Mouse (Mus musculus): ENCODE measurements around the gene Camta1.

Camta1 gene

DNA sequence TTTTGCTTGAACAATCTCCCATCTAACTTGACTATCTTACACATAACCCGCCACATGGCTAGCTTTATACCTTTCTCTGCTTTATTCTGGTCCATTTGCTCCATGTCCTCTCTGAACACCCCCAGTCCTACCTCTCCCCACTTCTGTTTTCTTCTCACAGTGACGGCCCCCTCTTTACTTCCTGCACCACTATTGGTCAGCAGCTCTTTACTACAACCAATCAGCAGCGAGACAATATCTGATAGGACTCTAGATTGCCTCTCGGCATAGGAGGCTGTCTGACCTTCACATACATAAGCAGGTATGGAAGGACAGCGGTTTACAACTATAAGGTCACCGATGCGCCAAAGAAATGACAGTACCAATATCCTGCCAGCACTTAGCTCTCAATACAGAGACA lies 825.2 kb downstream of the Camta1 start:
- TF ChIP-seq GATA4 (IDR thresholded peaks at IDR 0.05; ENCODE audit: insufficient replicate concordance, low read length): no peak

DNA sequence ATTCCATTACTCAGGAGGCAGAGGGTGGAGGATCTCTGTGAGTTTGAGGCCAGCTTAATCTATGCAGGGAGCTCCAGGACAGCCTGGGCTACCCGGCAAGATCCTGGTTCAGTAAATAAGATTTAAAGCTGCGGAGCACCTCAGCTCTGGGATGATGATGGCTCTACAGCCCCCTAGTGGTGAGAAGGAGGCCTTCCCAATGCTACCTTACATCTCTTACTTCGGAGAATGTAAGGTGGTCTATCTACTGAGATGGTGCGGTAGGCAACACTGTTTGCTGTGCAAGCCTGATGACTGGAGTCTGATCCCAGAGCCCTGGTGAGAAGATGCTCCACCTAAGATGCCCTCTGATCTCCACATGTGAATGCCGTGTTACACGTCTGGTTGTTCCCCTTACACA lies 834.7 kb downstream of the Camta1 start:
- TF ChIP-seq GATA4 (IDR thresholded peaks at IDR 0.05; ENCODE audit: insufficient replicate concordance, low read length): no peak

DNA sequence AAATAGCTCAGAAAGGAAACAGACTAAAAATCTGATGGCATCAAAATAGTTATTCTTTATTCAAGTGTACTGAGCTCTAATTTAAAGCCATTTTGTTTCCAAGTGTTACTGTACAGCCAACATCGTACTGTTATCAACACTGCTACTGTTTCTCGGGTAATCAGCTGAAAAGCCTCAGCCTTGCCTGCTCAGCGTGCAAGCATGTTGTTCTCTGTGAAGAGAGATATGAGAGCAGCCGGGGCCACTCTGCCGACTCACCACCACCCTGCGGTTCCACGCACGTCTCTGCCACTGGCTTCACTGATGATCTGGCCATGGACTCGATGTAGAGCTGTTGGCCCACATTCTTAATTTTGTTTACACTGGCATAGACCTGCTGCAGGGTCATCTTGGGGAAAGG lies 837.5 kb downstream of the Camta1 start:
- no peak for TF ChIP-seq GATA4 (IDR thresholded peaks at IDR 0.05; ENCODE audit: insufficient replicate concordance, low read length)

DNA sequence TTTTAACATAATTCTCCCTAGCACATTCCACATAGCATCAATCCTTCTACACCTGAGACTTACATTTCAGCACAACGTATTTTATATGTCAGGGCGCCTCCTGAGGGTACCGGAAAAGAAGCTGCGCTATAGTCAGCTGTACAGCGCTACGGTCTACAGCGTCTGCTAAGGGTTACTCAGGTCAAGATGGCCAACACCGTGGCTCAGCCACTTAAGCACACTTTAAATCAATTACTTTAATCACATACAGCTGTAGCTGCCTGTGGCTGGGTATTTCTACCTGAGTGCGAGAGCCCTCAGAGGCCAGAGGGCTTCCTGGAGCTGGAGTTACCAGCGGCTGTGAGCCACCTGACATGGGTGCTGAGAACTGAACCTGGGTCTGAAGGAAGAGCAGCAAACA lies 845.7 kb downstream of the Camta1 start:
- no peak for TF ChIP-seq GATA4 (IDR thresholded peaks at IDR 0.05; ENCODE audit: insufficient replicate concordance, low read length)

DNA sequence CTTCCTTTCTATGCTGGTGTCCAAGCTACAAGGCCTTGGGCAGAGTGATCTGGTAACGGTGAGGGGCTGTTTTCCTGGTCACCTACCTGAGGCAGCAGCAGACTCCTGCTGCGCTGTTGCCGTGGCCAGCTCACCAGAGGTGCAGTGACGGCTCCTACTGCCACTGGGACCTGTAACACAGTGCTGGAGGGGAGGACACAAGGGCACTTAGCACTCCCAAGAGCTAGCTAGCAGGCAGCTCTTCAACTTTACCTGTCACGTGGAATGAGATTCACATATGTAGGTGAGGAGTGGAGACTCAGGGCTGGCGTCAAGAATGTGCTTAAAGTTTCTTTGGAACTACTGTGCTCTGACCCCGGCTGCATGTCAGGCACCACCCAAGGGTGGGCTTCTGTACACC lies 851.4 kb downstream of the Camta1 start:
- no peak for TF ChIP-seq GATA4 (IDR thresholded peaks at IDR 0.05; ENCODE audit: insufficient replicate concordance, low read length)

DNA sequence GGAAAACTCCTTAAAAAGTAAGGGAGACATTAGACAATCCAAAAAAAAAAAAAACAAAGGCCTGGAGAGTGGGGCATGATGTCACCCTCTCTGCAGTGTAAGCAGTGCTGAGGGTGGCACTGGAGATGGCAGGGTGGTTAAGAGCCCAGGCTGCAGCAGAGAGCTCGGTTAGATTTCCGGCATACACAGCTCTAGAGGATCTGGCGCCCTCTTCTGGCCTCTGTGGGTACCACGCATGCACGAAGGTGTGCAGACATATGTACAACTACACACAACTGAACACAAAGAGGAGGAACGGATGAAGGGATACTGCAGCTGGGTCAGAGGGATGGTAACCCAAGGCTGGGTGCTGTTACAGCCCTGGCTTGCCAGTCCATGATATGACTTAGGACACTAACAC lies 854.7 kb downstream of the Camta1 start:
- TF ChIP-seq GATA4 (IDR thresholded peaks at IDR 0.05; ENCODE audit: insufficient replicate concordance, low read length): no peak

DNA sequence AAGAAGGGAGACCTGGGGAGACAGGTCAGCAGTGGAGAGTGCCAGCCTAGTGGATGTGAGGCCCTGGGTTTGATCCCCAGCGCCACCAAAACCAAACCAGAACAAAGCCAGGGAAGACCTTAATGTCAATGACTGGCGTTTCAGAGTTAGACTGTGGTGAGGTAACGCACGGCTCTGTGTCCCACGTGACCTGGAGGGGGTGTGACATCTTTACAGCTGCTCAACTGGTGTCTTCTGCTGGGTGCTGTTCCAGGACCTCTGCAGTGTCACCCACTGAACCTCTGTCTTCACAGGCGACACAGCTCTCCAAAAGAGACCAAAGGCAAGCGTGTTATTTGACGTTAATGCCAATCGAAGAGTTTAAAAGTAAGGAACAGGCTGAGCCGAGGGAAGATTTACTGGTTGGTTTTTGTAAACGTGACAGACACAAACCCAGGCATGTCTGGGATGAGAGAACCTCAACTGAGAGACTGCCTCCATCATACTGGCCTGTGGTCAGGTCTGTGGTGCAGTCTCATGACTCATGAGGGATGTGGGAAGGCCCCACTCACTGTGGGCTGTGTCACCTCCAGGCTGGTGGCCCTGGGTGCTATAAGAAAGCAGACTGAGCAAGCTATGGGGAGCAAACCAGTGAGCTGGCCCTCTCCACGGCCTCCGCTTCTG lies 855.9 kb downstream of the Camta1 start:
- TF ChIP-seq GATA4 (IDR thresholded peaks at IDR 0.05; ENCODE audit: insufficient replicate concordance, low read length): no peak

DNA sequence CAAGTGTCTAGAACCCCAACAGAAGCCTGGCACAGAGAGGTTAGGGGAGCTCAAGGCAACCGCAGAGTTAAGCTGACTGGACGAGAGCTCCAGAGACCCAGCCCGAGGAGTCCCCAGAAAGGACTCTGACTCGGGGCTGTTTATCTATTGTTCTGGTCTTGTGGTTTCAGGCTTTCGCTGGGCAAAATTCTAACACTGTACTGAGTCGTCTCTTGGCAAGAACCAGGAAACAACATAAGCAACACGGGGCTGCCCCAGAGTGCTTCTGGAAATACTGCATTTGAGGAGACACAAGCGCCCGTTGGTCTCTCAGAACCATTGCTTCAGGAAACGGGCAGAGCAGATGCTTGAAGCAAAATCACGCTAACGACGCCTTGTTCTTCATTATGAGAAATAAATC lies 860.3 kb downstream of the Camta1 start:
- no peak for TF ChIP-seq GATA4 (IDR thresholded peaks at IDR 0.05; ENCODE audit: insufficient replicate concordance, low read length)

DNA sequence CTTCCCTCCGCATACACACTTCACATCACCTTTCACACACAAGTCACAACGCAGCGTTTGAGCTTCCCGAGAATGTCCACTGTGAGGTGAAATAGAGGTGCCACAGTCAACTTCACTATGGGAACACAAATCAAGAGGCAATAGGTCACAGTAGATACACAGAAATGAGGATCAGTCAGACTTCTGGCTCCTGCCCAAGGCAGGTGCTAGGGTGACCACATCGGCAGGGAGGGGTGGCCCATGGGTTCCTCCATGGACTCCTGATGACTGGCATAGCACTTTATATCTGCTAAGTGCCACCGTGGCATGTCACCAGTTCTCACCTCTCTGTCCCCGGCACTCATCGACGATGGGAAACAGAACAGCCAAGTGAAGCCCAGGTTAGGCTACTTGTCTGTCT lies 863.0 kb downstream of the Camta1 start:
- TF ChIP-seq GATA4 (IDR thresholded peaks at IDR 0.05; ENCODE audit: insufficient replicate concordance, low read length): no peak

DNA sequence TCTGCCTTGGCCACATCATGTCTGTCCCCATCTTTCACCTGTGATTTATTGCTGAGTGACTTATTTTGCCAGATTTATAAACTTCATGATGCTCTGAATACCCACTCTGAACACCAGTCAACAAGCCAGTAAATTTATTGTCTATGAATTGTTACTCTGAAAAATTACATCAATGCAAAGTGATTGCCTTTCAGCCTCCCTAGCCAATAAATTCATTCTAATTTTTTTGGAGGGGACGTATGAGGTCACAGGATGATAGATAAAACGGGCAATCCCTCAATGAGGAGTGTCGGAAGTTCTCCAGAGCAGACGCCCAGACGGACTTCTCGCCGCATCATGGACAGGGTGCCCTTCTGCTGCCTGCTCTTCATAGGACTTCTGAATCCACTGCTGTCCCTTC lies 864.9 kb downstream of the Camta1 start, which contains the start of gene Uts2:
Gene Uts2 (plus strand): TSS at position 301 of the 400 bp plus-strand sequence.
- no peak for TF ChIP-seq GATA4 (IDR thresholded peaks at IDR 0.05; ENCODE audit: insufficient replicate concordance, low read length)

DNA sequence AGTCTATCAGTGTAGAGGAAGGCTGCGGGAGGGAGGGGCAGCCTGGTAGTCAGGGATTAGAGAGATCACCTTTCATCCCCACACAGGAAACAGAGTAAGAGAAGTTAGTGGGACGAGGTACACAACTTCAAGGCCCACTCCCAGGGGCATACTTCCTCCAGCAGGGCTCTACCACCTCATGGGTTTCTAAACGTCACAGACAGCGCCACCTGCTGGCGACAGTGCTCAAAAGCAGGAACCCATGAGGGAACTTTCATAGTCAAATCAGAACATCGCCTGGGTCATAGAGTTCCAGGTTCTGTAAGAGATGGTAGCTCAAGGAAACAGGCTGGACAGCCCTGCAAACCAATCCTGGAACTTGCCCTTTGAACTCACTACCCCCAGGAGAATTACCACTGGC lies 871.5 kb downstream of the Camta1 start:
- no peak for TF ChIP-seq GATA4 (IDR thresholded peaks at IDR 0.05; ENCODE audit: insufficient replicate concordance, low read length)

DNA sequence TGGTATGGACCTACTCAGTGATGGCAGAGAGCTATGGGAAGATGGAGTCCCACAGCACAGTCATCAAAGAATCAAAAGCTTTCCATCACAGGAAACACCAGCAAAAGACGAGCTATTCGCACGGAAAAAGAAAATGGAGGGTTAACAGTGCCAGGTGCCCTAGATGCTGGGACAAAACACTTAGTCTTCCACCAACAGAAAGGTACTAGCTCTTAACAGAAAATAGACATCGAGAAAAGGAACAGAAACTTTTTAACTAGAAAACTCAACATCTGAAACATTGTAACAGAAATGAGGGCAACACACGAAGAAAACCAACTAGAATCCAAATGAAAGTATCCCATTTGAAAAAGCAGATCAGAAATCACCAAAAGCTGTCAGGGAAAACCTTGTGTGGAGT lies 881.5 kb downstream of the Camta1 start:
- TF ChIP-seq GATA4 (IDR thresholded peaks at IDR 0.05; ENCODE audit: insufficient replicate concordance, low read length): no peak

DNA sequence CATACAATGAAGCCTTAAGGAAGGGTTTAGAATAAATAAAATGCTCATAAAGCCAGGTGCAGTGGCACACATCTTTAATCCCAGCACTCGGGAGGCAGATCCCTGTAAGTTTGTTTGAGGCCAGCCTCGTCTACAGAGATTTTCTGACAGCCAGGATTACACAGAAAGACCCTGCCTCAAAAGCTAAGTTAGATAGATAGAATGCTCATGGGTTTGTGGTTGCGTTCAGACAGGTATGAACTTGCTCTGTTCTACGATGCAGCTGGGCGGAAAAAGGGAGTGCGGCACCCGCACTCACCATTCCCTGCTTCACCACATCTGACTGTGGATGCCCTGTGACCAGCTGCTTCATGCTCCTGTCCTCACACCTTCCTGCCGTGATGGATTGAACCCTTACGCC lies 882.2 kb downstream of the Camta1 start:
- no peak for TF ChIP-seq GATA4 (IDR thresholded peaks at IDR 0.05; ENCODE audit: insufficient replicate concordance, low read length)

DNA sequence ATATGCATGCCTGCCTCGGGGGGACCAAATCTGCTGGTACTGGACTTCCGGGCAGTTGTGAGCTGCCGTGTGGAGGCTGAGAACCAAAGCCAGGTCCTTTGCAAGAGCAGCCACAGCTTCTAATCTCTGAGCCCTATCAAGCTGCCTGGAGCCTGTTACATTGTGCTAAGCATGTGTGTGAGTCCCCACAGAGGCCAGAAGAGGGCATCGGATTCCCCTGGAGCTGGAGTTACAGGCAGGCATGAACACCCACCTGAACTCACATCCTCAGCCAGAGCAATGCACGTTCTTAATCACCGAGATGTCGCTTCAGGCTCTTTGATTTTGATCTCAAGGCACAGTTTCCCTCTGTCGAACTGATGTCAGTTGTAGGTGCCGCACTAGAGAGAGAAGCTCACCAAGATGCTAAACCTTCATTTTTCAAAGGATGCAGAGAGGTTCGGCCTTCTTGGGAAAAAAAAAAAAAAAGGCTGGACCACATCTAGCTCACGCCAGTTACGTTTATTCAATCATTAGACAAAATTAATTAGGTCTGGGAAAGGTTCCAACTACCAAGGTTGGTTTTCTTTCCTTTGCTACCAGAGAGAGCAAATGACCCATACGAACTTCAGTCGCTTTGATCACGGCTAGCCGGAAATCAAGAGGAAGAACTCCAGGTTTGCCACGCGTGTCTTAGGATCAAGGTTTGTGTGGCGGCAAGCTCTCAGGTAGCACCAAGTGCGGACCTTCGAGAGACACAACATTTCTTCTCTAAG lies 883.3 kb downstream of the Camta1 start:
- no peak for TF ChIP-seq GATA4 (IDR thresholded peaks at IDR 0.05; ENCODE audit: insufficient replicate concordance, low read length)

DNA sequence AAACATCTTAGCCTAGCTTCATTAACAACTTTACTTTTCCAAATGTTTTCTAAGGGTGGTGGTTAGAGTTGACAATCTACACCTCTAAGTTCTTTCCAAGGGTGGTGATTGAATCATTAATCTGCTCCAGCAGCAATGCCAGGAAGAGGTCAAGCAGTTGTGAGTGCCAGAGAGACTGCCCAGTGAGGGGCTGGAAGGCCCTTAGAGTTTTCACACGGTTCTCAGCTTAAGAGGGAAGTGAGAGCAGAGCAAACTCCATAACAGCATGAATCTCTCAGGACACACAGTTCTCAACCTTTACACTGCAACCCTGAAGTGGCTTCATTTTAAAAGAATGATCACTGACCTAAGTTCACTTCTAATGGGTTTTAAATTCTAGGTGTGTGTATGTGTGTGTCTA lies 886.5 kb downstream of the Camta1 start:
- no peak for TF ChIP-seq GATA4 (IDR thresholded peaks at IDR 0.05; ENCODE audit: insufficient replicate concordance, low read length)

DNA sequence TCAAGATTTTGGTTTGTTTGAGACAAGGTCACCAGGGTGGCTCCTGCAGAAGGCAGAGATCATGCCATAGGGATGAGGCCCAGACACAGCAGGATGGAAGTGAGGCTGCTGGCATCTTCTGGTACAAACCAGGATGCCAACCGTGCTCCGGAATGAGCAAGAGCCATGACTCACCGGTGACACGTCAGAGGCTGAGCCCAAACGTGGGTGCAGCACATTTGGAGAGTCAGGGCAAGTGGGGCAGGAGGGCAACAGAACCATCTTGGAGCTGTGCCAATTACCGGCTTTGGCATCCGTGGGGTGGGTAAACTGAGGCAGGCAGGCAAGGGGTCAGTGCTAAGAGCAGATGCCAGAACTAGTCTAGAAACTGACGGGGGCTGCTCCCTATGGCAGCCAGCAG lies 888.4 kb downstream of the Camta1 start:
- no peak for TF ChIP-seq GATA4 (IDR thresholded peaks at IDR 0.05; ENCODE audit: insufficient replicate concordance, low read length)

DNA sequence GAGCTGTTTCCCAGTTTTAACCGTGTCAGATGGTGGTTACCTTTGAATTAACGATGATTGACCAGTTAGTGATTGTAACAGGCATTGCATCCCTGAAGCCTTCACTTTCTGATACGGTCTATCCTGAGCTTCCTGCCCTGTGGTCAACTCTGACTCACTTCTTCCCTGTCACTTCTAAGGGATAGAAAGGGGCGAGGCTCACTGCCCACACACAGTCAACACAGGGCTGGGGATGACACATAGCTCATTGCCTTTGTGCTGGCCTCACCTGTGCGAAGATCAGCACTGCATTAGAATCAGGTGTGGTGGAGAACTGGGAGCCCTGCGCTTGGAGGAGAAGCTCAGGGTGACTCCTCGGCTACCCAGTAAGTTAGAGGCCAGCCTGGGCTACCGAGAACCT lies 892.7 kb downstream of the Camta1 start:
- no peak for TF ChIP-seq GATA4 (IDR thresholded peaks at IDR 0.05; ENCODE audit: insufficient replicate concordance, low read length)
